Mouse (Mus musculus) lung, embryonic 16.5 days (tissue): Measurements from ENCODE around the gene Gm43064. TPM values are rescaled to one million over a fixed set of nuclear protein-coding genes. Genes with fewer than 3 reads are reported as not detected.
"Not testable (repeated sequence)": the region's sequence is repeated elsewhere in the genome, so short reads cannot be mapped to it uniquely, and the experiment has no call there.

Experiments
- ATAC-seq: fragments of 200-750 bp; cut with Nextera tagmentation; 2 replicates; pipeline ENCODE4 v1.8.0; 2017; ENCODE audit warnings: low read depth, mild to moderate bottlenecking, moderate library complexity
- H3K27ac ChIP-seq: fragments of 300-500 bp; sonication (generic); 2 replicates; pipeline ENCODE4 v1.5.1; 2014; ENCODE audit warnings: mild to moderate bottlenecking, control low read depth, low read length
- H3K27me3 ChIP-seq: fragments of 300-500 bp; sonication (generic); 2 replicates; pipeline ENCODE4 v1.6.1; 2014; ENCODE audit warnings: low read depth, low read length, mixed read lengths; ENCODE audit not compliant: control insufficient read depth, insufficient read depth
- H3K36me3 ChIP-seq: fragments of 300-500 bp; sonication (generic); 2 replicates; pipeline ENCODE4 v1.6.1; 2014; ENCODE audit warnings: low read length; ENCODE audit not compliant: control insufficient read depth, insufficient read depth
- H3K4me1 ChIP-seq: fragments of 300-500 bp; sonication (generic); replicated peaks from 2 replicates; pipeline ENCODE4 v1.6.1; 2014; ENCODE audit warnings: low read length, mixed read lengths; ENCODE audit not compliant: control insufficient read depth, insufficient read depth
- H3K4me2 ChIP-seq: fragments of 300-500 bp; sonication (generic); 2 replicates; pipeline ENCODE4 v1.6.1; 2014; ENCODE audit warnings: low read depth, low read length, control low read depth
- H3K4me3 ChIP-seq: fragments of 300-500 bp; sonication (generic); 2 replicates; pipeline ENCODE4 v1.5.1; 2014; ENCODE audit warnings: mild to moderate bottlenecking, low read length, control low read depth
- H3K9ac ChIP-seq: fragments of 300-500 bp; sonication (generic); 2 replicates; pipeline ENCODE4 v1.6.1; 2014; ENCODE audit warnings: low read length, control low read depth
- H3K9me3 ChIP-seq: fragments of 300-500 bp; sonication (generic); 2 replicates; pipeline ENCODE4 v1.6.1; 2016; ENCODE audit warnings: low read length; ENCODE audit not compliant: control insufficient read depth
- WGBS: fragments of 180-500 bp; shearing (Covaris S2); extraction: QIAGEN DNeasy Blood & Tissue Kit; methylation state at CpG from one replicate; pipeline ENCODE4 v1.1.7; 2014; 5-methylcytosine and 5-hydroxymethylcytosine counted together
- polyA plus RNA-seq: library from polyadenylated mRNA; unstranded; fragments of >200 nt; fragmentation: Nextera tagmentation; extraction: Ambion mirVana; gene quantifications from 2 replicates; pipeline ENCODE4 v1.2.1, GENCODE M21; 2015

Gene Gm43064
- polyA plus RNA-seq, 1 experiment from 2014 or later: 0.15 TPM

GRCm38 (mm10) chr3:103829036-103829435 is 19.7 kb downstream of the Gm43064 start:
- WGBS: 82% methylated on average over 3 of the region's 3 CpGs
- no peaks in the 10 kb centered on the region for H3K4me1 ChIP-seq
- no peak overlapping the region for H3K9ac ChIP-seq
- no peaks in the 10 kb centered on the region for H3K27me3 ChIP-seq
- no peak for ATAC-seq
- no peaks in the 10 kb centered on the region for H3K9me3 ChIP-seq
- no peak overlapping the region for H3K27ac ChIP-seq
- no peaks in the 10 kb centered on the region for H3K36me3 ChIP-seq
- no peak overlapping the region for H3K4me3 ChIP-seq
- H3K4me2 ChIP-seq: no peak overlapping the region

- WGBS: 50% methylated on average over 1 of the region's 1 CpGs
- not testable (repeated sequence) for ATAC-seq, H3K27ac ChIP-seq, H3K4me2 ChIP-seq, H3K9me3 ChIP-seq, H3K36me3 ChIP-seq, H3K4me3 ChIP-seq, H3K27me3 ChIP-seq, H3K9ac ChIP-seq, H3K4me1 ChIP-seq
Observed at GRCm38 (mm10) chr3:103830681-103831080, 21.3 kb downstream of the Gm43064 start.

DNA sequence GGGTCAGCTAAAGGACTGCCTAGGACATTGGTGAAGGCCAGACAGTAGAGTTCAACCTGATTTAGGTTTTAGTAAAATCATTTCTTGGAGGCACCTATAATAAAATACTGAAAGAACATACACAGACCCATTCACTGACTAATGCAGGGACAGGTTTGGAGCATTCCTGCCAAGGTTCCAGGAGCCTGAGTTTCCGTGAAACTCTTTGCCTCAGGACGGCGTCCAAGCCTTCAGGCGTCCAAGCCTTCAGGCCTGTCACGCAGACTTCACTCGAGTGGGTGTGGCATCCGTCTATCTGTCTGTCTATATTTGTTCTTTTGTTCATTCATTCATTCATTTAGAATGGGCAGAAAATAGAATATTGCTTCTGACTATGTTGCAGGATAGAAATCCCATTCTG is 21.8 kb downstream of the Gm43064 start:
- H3K4me2 ChIP-seq: no peak overlapping the region
- 76% methylated on average over 7 of the region's 7 CpGs for WGBS
- H3K27me3 ChIP-seq: no peaks in the 10 kb centered on the region
- H3K27ac ChIP-seq: no peak overlapping the region
- no peak for ATAC-seq
- H3K36me3 ChIP-seq: no peaks in the 10 kb centered on the region
- H3K4me3 ChIP-seq: no peak overlapping the region
- H3K9me3 ChIP-seq: no peaks in the 10 kb centered on the region
- no peak overlapping the region for H3K9ac ChIP-seq
- H3K4me1 ChIP-seq: no peaks in the 10 kb centered on the region

DNA sequence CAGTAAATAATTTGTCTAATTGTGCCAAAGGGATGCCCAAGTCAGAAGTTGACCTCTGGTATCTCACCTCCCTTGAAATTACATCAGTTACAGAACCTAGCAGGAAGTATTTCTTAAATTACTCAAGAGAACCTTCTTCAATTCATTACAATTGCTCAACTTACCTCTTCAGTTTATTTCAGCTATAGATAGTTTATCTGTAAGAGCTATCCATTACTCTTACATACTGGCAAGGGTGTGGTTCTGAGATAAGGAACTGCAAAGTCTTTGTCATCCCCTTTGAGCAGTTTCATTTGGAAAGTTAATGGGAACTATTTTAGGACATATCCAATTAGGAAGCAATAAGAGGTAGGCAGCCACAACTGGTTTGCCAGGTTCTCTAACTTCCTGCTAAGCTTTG is 23.1 kb downstream of the Gm43064 start, which contains the start of gene Bcl2l15:
Gene Bcl2l15, plus strand, starts transcription at position 176 of the 400 bp plus-strand sequence.
- no peak for ATAC-seq
- no peak within 1 kb of the TSS for H3K4me3 ChIP-seq
- no peaks in the 10 kb centered on the region for H3K4me1 ChIP-seq

DNA sequence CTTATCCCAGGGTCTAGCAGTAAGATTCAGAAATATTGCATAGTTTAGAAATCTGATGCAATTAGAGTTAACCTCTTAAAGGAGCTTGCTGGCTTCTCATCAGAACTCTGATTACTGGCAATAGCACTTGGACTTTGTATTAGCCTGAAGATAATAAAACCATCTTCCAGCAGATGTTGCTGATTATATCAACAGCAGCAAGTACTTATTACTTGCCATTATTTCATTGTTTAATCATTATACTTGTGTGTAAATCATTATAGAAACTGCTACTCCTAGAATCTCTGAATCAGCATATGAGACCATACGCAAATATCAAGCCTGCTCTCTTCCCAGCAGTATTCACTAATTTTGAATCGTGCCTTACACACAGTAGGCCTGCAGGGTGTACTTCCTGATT is 24.6 kb downstream of the Gm43064 start:
- Histone ChIP-seq H3K27me3 (no peaks in the 10 kb centered on the region), H3K9me3 (no peaks in the 10 kb centered on the region), H3K9ac (no peak overlapping the region), H3K4me1 (no peaks in the 10 kb centered on the region), H3K27ac (no peak overlapping the region), H3K36me3 (no peaks in the 10 kb centered on the region), H3K4me3 (no peak overlapping the region), H3K4me2 (no peak overlapping the region)
- 85% methylated on average over 2 of the region's 2 CpGs for WGBS
- no peak for ATAC-seq

More for the DNA sequence above, 23.1 kb downstream of the Gm43064 start, which contains the start of gene Bcl2l15:
- Histone ChIP-seq H3K9me3 (no peaks in the 10 kb centered on the region), H3K36me3 (no peaks in the 10 kb centered on the region), H3K27ac (no peak within 1 kb of the TSS), H3K9ac (no peak within 1 kb of the TSS), H3K27me3 (no peaks in the 10 kb centered on the region), H3K4me2 (no peak within 1 kb of the TSS)

DNA sequence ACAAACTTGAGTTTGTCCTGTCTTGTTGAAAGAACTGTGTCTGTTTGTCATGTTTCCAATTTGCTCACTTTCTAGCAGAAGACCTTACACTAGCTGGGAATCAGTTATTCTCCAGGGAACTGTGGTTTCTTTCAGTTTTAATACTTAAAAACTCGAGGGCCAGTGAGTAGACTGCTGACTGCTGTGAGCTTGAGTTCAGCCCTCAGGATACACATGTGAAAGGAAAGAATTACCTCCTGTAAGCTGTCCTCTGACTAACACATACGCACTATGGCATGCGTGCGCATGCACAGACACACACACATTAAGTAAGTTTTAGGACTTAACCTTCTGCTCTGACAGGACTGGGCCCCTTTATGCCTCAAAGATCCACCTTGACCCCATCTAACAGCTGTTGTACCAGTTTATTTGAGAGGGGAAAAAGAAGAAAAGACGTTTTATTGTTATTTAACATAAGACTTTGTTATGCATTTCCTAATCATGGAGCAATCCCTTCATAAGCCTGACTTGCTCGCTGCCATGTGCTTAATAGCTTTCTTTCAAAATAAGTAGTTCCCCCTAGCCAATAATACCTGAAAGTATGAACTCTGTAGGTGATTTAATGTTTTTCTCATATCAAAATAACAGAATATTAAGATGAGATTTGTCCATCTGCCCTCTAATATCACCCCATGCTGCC is 26.0 kb downstream of the Gm43064 start:
- no peaks in the 10 kb centered on the region for H3K27me3 ChIP-seq
- no peaks in the 10 kb centered on the region for H3K4me1 ChIP-seq
- no peak for ATAC-seq
- no peak overlapping the region for H3K4me2 ChIP-seq
- no peak overlapping the region for H3K9ac ChIP-seq
- no peaks in the 10 kb centered on the region for H3K36me3 ChIP-seq
- H3K27ac ChIP-seq: no peak overlapping the region
- WGBS: 75% methylated on average over 6 of the region's 6 CpGs
- H3K4me3 ChIP-seq: no peak overlapping the region
- H3K9me3 ChIP-seq: no peaks in the 10 kb centered on the region

DNA sequence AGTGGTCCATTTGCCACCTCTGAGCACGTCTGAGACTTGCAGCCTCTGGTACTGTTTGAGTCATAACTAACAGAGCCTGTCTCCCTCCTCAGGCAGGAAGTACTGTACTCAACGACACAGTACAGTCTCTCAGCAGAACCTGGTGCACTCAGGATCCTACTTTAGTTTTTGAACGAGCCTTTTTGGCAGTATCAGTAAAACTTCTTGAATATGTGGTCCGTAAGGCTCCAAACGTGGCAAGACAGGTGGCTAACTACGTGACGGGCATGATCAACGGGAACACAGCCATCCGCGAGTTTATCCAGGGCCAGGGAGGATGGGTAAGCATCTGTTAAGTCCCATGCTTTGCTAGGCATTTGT is 26.6 kb downstream of the Gm43064 start:
- Histone ChIP-seq H3K9me3 (no peaks in the 10 kb centered on the region), H3K4me3 (no peak overlapping the region), H3K9ac (no peak overlapping the region), H3K4me2 (no peak overlapping the region), H3K4me1 (no peaks in the 10 kb centered on the region), H3K36me3 (no peaks in the 10 kb centered on the region), H3K27ac (no peak overlapping the region), H3K27me3 (no peaks in the 10 kb centered on the region)
- 66% methylated on average over 10 of the region's 10 CpGs for WGBS
- ATAC-seq: no peak

- H3K4me1 ChIP-seq: no peaks in the 10 kb centered on the region
- no peak overlapping the region for H3K4me3 ChIP-seq
- no peak overlapping the region for H3K27ac ChIP-seq
- H3K36me3 ChIP-seq: no peaks in the 10 kb centered on the region
- no peaks in the 10 kb centered on the region for H3K27me3 ChIP-seq
- WGBS: 89% methylated on average over 5 of the region's 5 CpGs
- no peak overlapping the region for H3K9ac ChIP-seq
- H3K4me2 ChIP-seq: no peak overlapping the region
- H3K9me3 ChIP-seq: no peaks in the 10 kb centered on the region
- ATAC-seq: no peak
Observed at GRCm38 (mm10) chr3:103836453-103836852, 27.1 kb downstream of the Gm43064 start.

DNA sequence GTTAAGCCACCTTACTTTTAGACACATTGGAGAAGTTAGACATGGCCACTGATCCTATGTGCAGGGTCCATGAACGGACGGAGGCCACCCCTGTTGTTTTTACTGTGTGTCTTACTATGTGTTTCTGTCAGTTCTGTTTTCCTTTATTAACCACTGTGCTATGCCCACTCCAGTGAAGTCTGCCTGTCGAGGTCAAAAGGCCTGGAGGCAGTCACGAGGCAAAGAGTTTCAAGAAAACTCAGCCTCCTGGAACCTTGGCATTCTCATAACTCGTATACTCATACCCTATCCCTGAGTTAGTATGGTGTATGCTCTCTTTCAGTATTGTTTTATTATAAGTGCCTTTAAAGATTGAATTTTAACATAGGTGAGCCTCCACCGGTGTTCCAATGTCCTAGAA is 30.3 kb downstream of the Gm43064 start:
- Histone ChIP-seq H3K36me3 (no peaks in the 10 kb centered on the region), H3K4me3 (no peak overlapping the region), H3K9ac (no peak overlapping the region), H3K4me1 (no peaks in the 10 kb centered on the region), H3K4me2 (no peak overlapping the region), H3K27me3 (no peaks in the 10 kb centered on the region), H3K9me3 (no peaks in the 10 kb centered on the region), H3K27ac (no peak overlapping the region)
- no peak for ATAC-seq
- 88% methylated on average over 6 of the region's 6 CpGs for WGBS

DNA sequence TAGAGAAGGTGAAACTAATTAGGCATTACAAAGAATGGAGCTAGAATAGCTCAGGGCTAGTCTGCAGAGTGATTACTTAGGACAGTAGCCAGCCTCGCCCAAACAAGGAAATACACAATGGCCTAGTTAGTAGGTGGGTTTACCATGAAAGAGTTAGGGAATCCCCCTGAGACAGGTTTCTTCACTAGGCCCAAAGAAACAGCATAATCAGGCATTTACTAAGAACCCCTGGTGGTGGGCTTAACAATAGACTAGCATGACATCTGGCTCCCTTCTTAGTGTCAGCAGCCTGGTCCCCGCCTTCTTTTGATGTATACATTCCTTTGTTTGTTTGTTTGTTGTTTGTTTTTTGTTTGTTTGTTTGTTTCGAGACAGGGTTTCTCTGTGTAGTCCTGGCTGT is 30.8 kb downstream of the Gm43064 start:
- H3K9ac ChIP-seq, H3K36me3 ChIP-seq, H3K4me2 ChIP-seq, H3K4me3 ChIP-seq, ATAC-seq, H3K4me1 ChIP-seq, H3K9me3 ChIP-seq, H3K27me3 ChIP-seq, H3K27ac ChIP-seq: not testable (repeated sequence)
- 83% methylated on average over 3 of the region's 3 CpGs for WGBS
